Mouse (Mus musculus): ENCODE data around the gene Nt5dc2.

DNA sequence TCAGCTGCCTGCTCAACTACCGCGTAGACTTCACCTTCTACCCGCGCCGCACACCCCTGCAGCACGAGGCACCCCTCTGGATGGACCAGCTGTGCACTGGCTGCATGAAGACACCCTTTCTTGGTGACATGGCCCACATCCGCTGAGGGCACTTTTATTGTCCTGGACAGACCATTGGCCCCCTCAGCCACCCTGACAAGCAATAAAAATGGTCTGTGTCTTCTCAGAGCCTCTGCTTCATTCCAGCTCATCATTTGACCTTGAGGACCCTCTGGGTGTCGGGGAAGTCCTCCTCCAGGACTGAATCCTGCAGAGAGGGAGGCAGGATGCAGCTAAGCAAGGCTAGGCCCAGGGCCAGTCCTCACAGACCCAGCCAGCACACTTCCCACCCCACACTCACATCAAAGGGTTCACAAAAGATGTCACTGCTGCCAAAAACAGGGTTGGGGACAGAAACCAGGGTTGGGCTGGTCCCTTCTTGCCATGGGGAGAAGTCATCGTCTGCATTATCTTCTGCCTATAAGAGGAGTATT lies 8.1 kb downstream of the Nt5dc2 start:
- TF ChIP-seq CTCF (IDR thresholded peaks at IDR 0.05; ENCODE audit: extremely low read depth, insufficient read length, insufficient replicate concordance, low read depth, low read length) (no peak), POLR2A (IDR thresholded peaks at IDR 0.05; ENCODE audit: low read depth, low read length) (no peak)
